Mouse (Mus musculus) gastrocnemius, adult 2 months (tissue): ENCODE measurements around the gene Grhpr. TPM values are rescaled to one million over a fixed set of nuclear protein-coding genes. Genes with fewer than 3 reads are reported as not detected.
"Not testable (repeated sequence)": the region's sequence is repeated elsewhere in the genome, so short reads cannot be mapped to it uniquely, and the experiment has no call there.

Experiments
- DNase-seq: peaks from one replicate; pipeline ENCODE4 v3.0.0; 2022
- H3K27ac ChIP-seq: fragments of 200-600 bp; 2 replicates; pipeline ENCODE4 v1.8.1; 2022; ENCODE audit warnings: mild to moderate bottlenecking
- H3K4me3 ChIP-seq: fragments of 200-600 bp; 2 replicates; pipeline ENCODE4 v1.8.1; 2022; ENCODE audit warnings: mild to moderate bottlenecking, moderate library complexity
- CTCF ChIP-seq: fragments of 200-600 bp; IDR thresholded peaks from 2 replicates; pipeline ENCODE4 v1.8.1; 2022; ENCODE audit warnings: antibody characterized with exemption, mild to moderate bottlenecking, moderate library complexity
- intact Hi-C: fragments of 180-260 bp; cut with DNase I; formaldehyde crosslinking; loops from one replicate; pipeline ENCODE4 v1.15.1; 2025
- long read RNA-seq, 2 experiments: library from polyadenylated mRNA; stranded (forward); transcript quantifications; one replicate each; pipeline ENCODE4 v2.0.0; 2021
- total RNA-seq, 2 experiments: library from RNA; stranded (reverse); gene quantifications; 2 replicates each; pipeline ENCODE4 v1.2.3; 2021

Gene Grhpr
- 10 to 100 TPM; 23.9 to 24.7 TPM for total RNA-seq
- long read RNA-seq, experiment 1, transcript Grhpr-201 (9 exons, 1,280 nt): major isoform, 16 of 16 reads
- long read RNA-seq, experiment 1, partial matches to known transcripts: 0 of 16 reads
- long read RNA-seq, experiment 1, other reads (novel, unspliced or antisense): 0 of 16 reads
- long read RNA-seq, experiment 2, transcript Grhpr-201 (9 exons, 1,280 nt): major isoform, 25 of 29 reads
- long read RNA-seq, experiment 2, partial matches to known transcripts: 3 of 29 reads
- long read RNA-seq, experiment 2, other reads (novel, unspliced or antisense): 1 of 29 reads

GRCm38 (mm10) chr4:44981280-44981973 is at the start of gene Grhpr:
TSS of gene Grhpr (plus strand) at chr4:44981395.
- H3K27ac ChIP-seq: peak within 1 kb of the TSS; percentile 95
- peak within 1 kb of the TSS; percentile 89 for H3K4me3 ChIP-seq
- DNase-seq: peak; percentile 89
- peak; percentile 53 for TF ChIP-seq CTCF
- intact Hi-C loops: loop anchor here (2.0 kb wide), 1 partner anchor 29 kb away; no protein-coding TSS in a partner anchor

DNA sequence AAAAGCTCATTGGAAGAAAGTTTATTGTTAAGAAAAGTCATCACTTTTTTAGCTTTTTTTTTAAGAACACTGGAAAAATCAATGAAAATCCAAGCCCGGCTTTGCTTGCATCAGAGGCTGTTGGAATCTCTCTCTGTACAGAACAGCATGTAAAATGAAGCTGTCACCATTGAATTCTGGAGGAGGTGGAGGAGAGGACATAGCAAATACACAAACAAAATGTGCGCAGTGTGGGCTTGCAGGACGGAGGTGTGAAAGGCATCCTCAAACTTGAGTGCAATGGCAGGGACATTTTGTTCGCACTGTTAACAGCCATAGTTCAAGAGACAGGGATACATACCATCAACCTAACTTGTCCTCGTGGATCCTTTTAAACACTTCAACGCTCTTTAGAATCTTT is 49.5 kb upstream of the Grhpr start:
- DNase-seq: no peak
- intact Hi-C loops: no loop called here
- TF ChIP-seq CTCF: no peak
- Histone ChIP-seq H3K4me3 (no peak overlapping the region), H3K27ac (no peak overlapping the region)

DNA sequence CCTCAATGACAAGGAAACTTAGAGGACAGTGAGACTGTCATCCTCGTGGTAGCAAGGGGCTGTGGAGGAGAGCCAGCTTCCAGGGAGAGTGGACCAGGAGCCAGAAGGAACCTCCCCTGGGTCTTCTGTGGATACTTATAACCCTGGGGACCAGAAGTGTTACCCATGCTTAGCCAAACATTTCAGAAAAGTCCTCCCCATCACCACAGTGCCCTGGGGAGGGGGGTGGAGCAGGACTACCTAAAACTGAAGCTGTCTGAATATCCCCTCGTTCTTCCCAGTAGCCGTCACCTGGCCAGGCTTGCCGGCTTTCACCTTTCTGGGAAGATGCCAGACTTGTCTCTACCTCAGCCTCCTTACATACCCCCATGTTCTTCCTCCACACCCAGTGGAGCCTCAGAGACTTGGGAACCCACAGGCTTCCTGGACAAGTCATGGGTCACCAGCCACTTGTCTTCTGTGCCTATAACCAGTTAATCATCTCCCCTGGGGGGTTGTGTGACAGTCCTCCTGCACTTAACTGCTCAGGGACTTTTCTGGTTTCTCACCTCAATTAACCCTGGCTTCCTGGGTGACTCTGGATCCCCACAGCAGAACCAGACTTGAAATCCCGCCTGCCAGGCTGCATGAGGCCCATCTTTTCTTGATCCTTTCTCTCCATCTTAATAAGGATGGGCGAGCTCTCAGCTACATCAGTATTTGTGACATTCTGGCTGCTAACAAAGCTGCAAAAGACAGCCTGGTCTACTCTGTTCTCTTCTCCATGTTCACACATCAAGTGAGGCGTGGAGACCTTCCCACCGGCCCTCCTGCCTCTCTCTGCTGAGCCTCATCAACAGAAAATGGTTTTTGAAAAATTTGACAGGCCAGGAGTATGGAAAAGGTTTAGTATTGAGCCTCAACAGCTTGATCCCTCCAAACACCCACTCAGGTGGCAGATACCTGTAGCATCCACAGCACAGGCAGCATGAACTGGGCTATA is 42.5 kb upstream of the Grhpr start:
- no peak for TF ChIP-seq CTCF
- intact Hi-C loops: no loop called here
- Histone ChIP-seq H3K4me3 (no peak overlapping the region), H3K27ac (no peak overlapping the region)
- no peak for DNase-seq

DNA sequence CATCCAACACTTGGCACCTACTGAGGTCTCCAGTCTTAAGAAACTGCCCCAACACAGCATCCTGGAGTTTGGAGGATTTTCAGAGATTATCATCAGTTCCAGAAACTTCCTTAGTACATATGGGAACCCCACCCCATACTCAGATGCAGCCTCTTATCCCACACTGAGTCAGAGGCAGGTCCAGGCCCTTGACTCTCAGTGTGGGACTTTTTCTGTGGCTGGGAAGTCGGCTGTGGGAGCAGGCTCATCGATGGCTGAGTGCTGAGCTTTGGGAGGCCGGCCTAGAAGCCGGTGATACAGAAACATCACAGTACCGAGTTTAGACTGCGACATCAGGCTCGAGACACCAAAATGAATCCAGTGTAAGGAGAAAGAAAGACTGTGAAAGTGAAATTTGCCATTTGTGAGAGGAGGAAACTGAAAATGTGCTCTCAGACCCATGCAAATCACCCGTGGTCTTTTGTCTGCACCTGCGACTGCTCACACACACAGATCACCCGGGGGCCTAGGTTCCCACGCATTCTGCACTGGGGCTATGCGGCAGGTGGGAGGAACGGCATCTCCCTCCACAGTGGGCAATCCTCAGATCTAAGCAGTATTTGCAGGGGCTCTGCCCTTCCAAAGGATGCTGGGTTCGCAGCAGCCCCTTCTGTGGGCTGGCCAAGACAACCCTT is 41.5 kb upstream of the Grhpr start:
- Histone ChIP-seq H3K4me3 (no peak overlapping the region), H3K27ac (no peak overlapping the region)
- intact Hi-C loops: no loop called here
- DNase-seq: no peak
- TF ChIP-seq CTCF: no peak

DNA sequence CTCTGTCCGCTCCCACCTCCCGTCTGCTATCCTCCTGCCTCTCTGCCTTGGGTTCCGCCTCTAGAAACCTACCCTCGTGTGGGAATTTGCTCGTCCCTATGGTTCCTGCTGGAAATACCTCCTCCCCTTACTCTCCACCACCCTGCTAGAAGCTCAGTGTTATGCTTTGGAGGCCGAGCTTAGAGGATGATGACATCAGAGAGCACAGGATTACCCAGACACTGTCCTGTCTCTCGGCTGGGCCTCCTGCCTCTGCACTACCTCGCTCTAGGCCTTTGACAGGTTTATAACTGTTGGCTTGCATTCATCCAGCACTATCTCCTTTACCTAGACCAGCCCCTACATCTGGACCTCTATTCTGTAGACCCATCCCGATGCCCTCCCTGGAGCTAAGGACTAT is 40.9 kb upstream of the Grhpr start:
- Histone ChIP-seq H3K27ac (no peak overlapping the region), H3K4me3 (no peak overlapping the region)
- intact Hi-C loops: no loop called here
- TF ChIP-seq CTCF: no peak
- no peak for DNase-seq

DNA sequence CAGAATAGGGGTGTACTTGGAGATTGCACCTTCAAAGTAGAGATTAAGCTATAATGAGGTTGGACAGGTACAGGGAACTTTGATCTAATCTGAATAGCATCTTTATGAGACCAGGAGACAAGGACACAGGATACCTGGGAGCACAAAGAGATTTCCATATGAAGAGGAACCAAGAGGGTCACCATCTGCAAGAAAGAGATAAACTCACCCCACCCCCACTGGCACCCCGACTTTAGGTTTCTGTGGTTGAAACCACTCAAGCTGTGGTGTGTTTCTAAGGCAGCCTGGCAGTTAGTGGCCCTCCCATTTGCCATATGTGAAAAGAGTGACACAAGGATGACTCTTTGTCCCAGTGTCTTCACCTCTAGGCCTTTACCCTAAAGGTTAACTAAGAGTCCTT is 39.0 kb upstream of the Grhpr start:
- no peak for DNase-seq
- intact Hi-C loops: no loop called here
- Histone ChIP-seq H3K4me3 (no peak overlapping the region), H3K27ac (no peak overlapping the region)
- no peak for TF ChIP-seq CTCF

DNA sequence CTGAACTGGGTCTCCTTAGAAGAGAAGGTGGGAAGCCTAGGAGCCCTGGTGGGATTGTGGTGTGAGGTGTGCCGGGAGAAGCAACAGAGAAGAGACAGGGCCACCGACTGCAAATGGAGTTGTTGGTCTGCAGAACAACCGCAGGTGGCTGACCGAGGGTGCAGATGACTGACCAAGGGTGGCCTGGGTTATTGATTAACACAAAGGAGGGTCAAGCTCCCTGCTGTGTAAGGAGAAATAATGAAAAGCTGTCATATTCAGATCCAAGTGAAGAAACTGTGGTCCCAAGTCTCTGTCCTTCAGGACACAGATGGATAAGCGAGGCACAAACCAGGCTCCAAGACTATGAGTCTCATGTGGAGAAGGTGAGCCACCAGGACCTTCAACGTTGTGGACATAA is 37.7 kb upstream of the Grhpr start:
- intact Hi-C loops: no loop called here
- Histone ChIP-seq H3K27ac (no peak overlapping the region), H3K4me3 (no peak overlapping the region)
- no peak for TF ChIP-seq CTCF
- DNase-seq: no peak

GRCm38 (mm10) chr4:44944426-44945075 is 36.6 kb upstream of the Grhpr start:
- Histone ChIP-seq H3K27ac (no peak overlapping the region), H3K4me3 (no peak overlapping the region)
- DNase-seq: no peak
- intact Hi-C loops: no loop called here
- TF ChIP-seq CTCF: no peak

DNA sequence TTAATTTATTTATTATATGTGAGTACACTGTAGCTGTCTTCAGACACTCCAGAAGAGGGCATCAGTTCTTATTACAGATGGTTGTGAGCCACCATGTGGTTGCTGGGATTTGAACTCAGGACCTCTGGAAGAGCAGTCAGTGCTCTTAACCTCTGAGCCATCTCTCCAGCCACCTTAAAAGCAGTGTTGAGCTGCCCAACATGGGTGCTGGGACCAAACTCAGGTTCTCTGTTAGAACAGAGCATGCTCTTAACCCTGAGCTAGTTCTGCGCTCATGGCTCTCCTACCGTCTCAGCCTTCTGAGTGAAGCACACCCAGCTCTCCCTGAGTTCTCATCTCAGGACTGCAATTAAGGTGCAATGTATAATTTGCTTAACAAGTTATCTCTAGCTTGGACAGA is 35.1 kb upstream of the Grhpr start:
- DNase-seq, H3K4me3 ChIP-seq, H3K27ac ChIP-seq, intact Hi-C loops: not testable (repeated sequence)

DNA sequence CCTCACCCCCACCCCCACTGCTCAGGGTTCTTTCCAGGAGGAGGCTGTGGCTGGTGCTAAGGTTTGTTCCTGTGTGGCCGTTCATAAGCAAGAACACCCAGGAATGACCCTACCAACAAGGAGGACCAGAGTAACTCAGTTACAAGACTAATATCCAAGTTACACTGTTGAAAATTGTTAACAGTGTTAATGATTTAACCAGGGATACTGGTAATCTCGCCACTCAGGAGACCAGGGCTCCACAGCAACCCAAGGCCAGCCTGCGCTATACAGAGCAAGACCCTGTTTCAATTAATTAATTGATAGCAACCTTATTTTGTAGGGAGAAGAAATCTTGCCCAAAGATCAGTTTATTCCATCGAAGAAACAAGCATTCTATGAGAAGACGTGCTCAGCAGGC is 33.7 kb upstream of the Grhpr start:
- DNase-seq: no peak
- intact Hi-C loops: no loop called here
- Histone ChIP-seq H3K4me3 (no peak overlapping the region), H3K27ac (no peak overlapping the region)
- TF ChIP-seq CTCF: no peak

GRCm38 (mm10) chr4:44948314-44948713 is 32.9 kb upstream of the Grhpr start:
- intact Hi-C loops: no loop called here
- H3K27ac ChIP-seq: no peak overlapping the region
- H3K4me3 ChIP-seq: no peak overlapping the region
- DNase-seq: no peak
- TF ChIP-seq CTCF: no peak

GRCm38 (mm10) chr4:44953041-44953440 is 28.2 kb upstream of the Grhpr start:
- no peak for DNase-seq
- no peak for TF ChIP-seq CTCF
- intact Hi-C loops: no loop called here
- H3K4me3 ChIP-seq: no peak overlapping the region
- no peak overlapping the region for H3K27ac ChIP-seq
